Mouse (Mus musculus) heart, embryonic 15.5 days (tissue): ENCODE data around the gene Sez6. TPM values are rescaled to one million over a fixed set of nuclear protein-coding genes. Genes with fewer than 3 reads are reported as not detected.
A peak's percentile ranks its signal among the peaks of the same experiment; 100 is the strongest.

Experiments used
- ATAC-seq: fragments of 200-750 bp; cut with Nextera tagmentation; replicated peaks from 2 replicates; pipeline ENCODE4 v1.8.0; 2017; ENCODE audit warnings: low read depth, moderate TSS enrichment; ENCODE audit not compliant: insufficient number of reproducible peaks, insufficient read depth, low FRiP score
- H3K27ac ChIP-seq: fragments of 300-500 bp; sonication (generic); 2 replicates; pipeline ENCODE4 v1.5.1; 2015; ENCODE audit warnings: mild to moderate bottlenecking, inconsistent platforms
- H3K27me3 ChIP-seq: fragments of 300-500 bp; sonication (generic); 2 replicates; pipeline ENCODE4 v1.6.1; 2015; ENCODE audit warnings: inconsistent platforms
- H3K36me3 ChIP-seq: fragments of 300-500 bp; sonication (generic); 2 replicates; pipeline ENCODE4 v1.6.1; 2015; ENCODE audit warnings: mild to moderate bottlenecking, inconsistent platforms
- H3K4me1 ChIP-seq: fragments of 300-500 bp; sonication (generic); replicated peaks from 2 replicates; pipeline ENCODE4 v1.6.1; 2015; ENCODE audit warnings: inconsistent platforms
- H3K4me2 ChIP-seq: fragments of 300-500 bp; sonication (generic); 2 replicates; pipeline ENCODE4 v1.6.1; 2015; ENCODE audit warnings: inconsistent platforms, mild to moderate bottlenecking, moderate library complexity
- H3K4me3 ChIP-seq: fragments of 300-500 bp; sonication (generic); 2 replicates; pipeline ENCODE4 v1.5.1; 2015; ENCODE audit warnings: mild to moderate bottlenecking, inconsistent platforms
- H3K9ac ChIP-seq: fragments of 300-500 bp; sonication (generic); 2 replicates; pipeline ENCODE4 v1.6.1; 2015; ENCODE audit warnings: mild to moderate bottlenecking, inconsistent platforms
- H3K9me3 ChIP-seq: fragments of 300-500 bp; sonication (generic); replicated peaks from 2 replicates; pipeline ENCODE4 v1.6.1; 2016; ENCODE audit warnings: inconsistent platforms
- WGBS: fragments of 180-500 bp; shearing (Covaris S2); methylation state at CpG from one replicate; pipeline ENCODE4 v1.1.7; 2015; ENCODE audit warnings: mixed read lengths; 5-methylcytosine and 5-hydroxymethylcytosine counted together
- polyA plus RNA-seq: library from polyadenylated mRNA; unstranded; fragments of >200 nt; fragmentation: Nextera tagmentation; extraction: Ambion mirVana; gene quantifications from 2 replicates; pipeline ENCODE4 v1.2.1, GENCODE M21; 2015

Gene Sez6
- polyA plus RNA-seq, 1 experiment from 2014 or later = 0.05 TPM

- Histone ChIP-seq H3K4me2 (no peak overlapping the region), H3K9ac (no peak overlapping the region), H3K4me1 (peaks cover 16% of the 10 kb centered on the region), H3K27me3 (peaks cover 54% of the 10 kb centered on the region), H3K9me3 (no peaks in the 10 kb centered on the region), H3K36me3 (no peaks in the 10 kb centered on the region), H3K4me3 (no peak overlapping the region), H3K27ac (no peak overlapping the region)
- ATAC-seq = no peak
- 70% methylated on average over 4 of the region's 4 CpGs for WGBS
These were observed 38.2 kb downstream of the Sez6 start for GRCm38 (mm10) chr11:77968786-77969185.

- Histone ChIP-seq H3K4me2 (no peak overlapping the region), H3K36me3 (no peaks in the 10 kb centered on the region), H3K27ac (no peak overlapping the region), H3K9ac (no peak overlapping the region), H3K4me1 (peaks cover 3% of the 10 kb centered on the region), H3K9me3 (no peaks in the 10 kb centered on the region), H3K27me3 (peaks cover 70% of the 10 kb centered on the region), H3K4me3 (no peak overlapping the region)
- ATAC-seq = no peak
- WGBS = 71% methylated on average over 6 of the region's 6 CpGs
These were observed 40.1 kb downstream of the Sez6 start for GRCm38 (mm10) chr11:77970718-77971117.

DNA sequence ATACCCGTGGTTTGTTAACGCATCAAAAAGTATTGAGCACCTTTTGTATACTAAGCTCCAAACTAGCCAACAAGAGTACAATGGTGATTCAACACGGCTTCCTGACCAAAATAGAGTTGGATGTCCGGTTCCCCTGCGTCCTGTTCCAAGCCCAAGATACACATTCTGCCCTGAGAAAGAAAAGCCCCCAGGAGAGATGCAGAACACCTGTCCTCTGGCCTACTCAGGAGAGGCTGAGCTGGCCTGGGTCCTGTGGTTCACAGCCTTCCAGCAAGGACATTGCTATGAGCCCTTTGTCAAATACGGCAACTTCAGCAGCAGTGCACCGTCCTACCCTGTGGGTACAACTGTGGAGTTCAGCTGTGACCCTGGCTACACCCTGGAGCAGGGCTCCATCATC lies 42.9 kb downstream of the Sez6 start:
- Histone ChIP-seq H3K27ac (no peak overlapping the region), H3K4me3 (no peak overlapping the region), H3K36me3 (no peaks in the 10 kb centered on the region), H3K4me2 (no peak overlapping the region), H3K27me3 (peaks cover 77% of the 10 kb centered on the region), H3K9ac (no peak overlapping the region), H3K9me3 (no peaks in the 10 kb centered on the region), H3K4me1 (no peaks in the 10 kb centered on the region)
- 82% methylated on average over 7 of the region's 7 CpGs for WGBS
- no peak for ATAC-seq

DNA sequence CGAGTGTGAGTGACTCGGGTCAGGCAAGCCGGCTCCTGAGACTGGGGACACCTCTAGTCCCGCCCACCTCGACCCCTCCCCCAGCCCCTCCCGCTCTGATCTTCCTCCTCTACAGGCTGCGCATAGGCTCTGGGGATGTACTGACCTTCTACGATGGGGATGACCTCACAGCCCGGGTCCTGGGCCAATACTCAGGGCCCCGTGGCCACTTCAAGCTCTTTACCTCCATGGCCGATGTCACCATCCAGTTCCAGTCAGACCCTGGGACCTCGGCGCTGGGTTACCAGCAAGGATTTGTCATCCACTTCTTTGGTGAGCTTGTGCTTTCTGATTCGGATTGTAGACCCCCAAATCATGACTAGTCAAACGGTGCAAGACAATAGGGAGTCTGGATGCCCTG lies 43.7 kb downstream of the Sez6 start:
- no peaks in the 10 kb centered on the region for H3K9me3 ChIP-seq
- no peaks in the 10 kb centered on the region for H3K4me1 ChIP-seq
- H3K36me3 ChIP-seq = no peaks in the 10 kb centered on the region
- H3K4me3 ChIP-seq = no peak overlapping the region
- no peak overlapping the region for H3K4me2 ChIP-seq
- 30% methylated on average over 15 of the region's 15 CpGs for WGBS
- H3K27me3 ChIP-seq = peaks cover 78% of the 10 kb centered on the region
- H3K27ac ChIP-seq = no peak overlapping the region
- no peak for ATAC-seq
- no peak overlapping the region for H3K9ac ChIP-seq

DNA sequence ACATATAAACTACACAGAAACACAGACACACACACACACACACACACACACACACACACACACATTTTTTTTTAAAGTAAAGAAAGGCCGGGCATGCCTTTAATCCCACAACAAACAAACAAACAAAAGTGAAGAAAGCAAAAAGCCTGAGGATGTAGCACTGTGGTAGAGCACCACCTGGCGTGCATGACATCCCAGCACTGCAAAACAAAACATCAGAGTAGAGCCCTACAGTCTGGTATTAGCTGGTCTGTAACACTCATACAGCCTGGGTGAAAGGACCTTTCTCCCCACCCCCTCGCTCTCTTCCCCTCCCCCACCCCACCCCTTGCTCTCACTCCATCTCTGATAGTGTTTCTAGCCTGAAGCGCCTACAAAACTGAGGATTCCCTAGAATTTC lies 45.3 kb downstream of the Sez6 start:
- 32% methylated on average over 4 of the region's 4 CpGs for WGBS
- Histone ChIP-seq H3K4me2 (no peak overlapping the region), H3K27me3 (peaks cover 73% of the 10 kb centered on the region), H3K27ac (no peak overlapping the region), H3K4me1 (no peaks in the 10 kb centered on the region), H3K9me3 (no peaks in the 10 kb centered on the region), H3K4me3 (no peak overlapping the region), H3K36me3 (no peaks in the 10 kb centered on the region), H3K9ac (no peak overlapping the region)
- ATAC-seq = no peak

DNA sequence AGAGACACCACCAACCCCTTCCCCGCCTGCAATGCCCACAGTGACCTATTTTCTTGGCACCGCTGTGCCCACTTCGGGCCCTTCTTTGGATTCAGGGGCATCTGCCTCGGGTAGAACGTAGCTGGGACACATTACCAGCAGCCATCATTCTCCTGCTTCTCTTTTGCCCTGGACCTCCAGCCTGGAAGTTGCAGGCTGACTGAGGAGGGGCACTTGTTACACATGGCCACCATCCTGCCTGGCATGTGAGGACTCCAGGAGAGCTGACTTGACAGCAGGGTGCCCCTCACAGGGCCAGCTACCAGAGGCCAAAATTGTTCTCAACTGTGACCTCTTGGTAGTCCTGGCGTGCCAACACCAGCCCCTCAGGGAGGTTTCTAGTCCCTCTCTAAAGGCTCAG lies 47.6 kb downstream of the Sez6 start:
- 70% methylated on average over 6 of the region's 6 CpGs for WGBS
- peaks cover 3% of the 10 kb centered on the region; the same call in 1 of the 2 replicates for H3K4me1 ChIP-seq
- no peak overlapping the region for H3K27ac ChIP-seq
- no peak overlapping the region for H3K4me3 ChIP-seq
- H3K4me2 ChIP-seq = no peak overlapping the region
- no peak overlapping the region for H3K9ac ChIP-seq
- H3K27me3 ChIP-seq = peaks cover 55% of the 10 kb centered on the region
- no peak for ATAC-seq
- no peaks in the 10 kb centered on the region for H3K9me3 ChIP-seq
- no peaks in the 10 kb centered on the region for H3K36me3 ChIP-seq

- H3K36me3 ChIP-seq = no peaks in the 10 kb centered on the region
- 74% methylated on average over 8 of the region's 8 CpGs for WGBS
- H3K4me2 ChIP-seq = no peak overlapping the region
- no peak overlapping the region for H3K9ac ChIP-seq
- H3K9me3 ChIP-seq = no peaks in the 10 kb centered on the region
- H3K4me3 ChIP-seq = no peak overlapping the region
- no peak for ATAC-seq
- peaks cover 43% of the 10 kb centered on the region for H3K27me3 ChIP-seq
- H3K27ac ChIP-seq = no peak overlapping the region
- peaks cover 3% of the 10 kb centered on the region; the same call in 1 of the 2 replicates for H3K4me1 ChIP-seq
These were observed 48.7 kb downstream of the Sez6 start for GRCm38 (mm10) chr11:77979221-77979809.

GRCm38 (mm10) chr11:77980281-77981204 lies 49.9 kb downstream of the Sez6 start:
- Histone ChIP-seq H3K4me3 (no peak overlapping the region), H3K36me3 (no peaks in the 10 kb centered on the region), H3K9me3 (no peaks in the 10 kb centered on the region), H3K9ac (no peak overlapping the region), H3K27me3 (peaks cover 31% of the 10 kb centered on the region), H3K4me2 (peak overlapping the region; percentile 73; the same call in 1 of the 2 replicates), H3K4me1 (peaks cover 10% of the 10 kb centered on the region), H3K27ac (no peak overlapping the region)
- 30% methylated on average over 11 of the region's 11 CpGs for WGBS
- no peak for ATAC-seq

GRCm38 (mm10) chr11:77981609-77982440 lies 51.2 kb downstream of the Sez6 start:
- H3K9me3 ChIP-seq = no peaks in the 10 kb centered on the region
- peak overlapping the region; percentile 99 for H3K27ac ChIP-seq
- H3K4me3 ChIP-seq = peak overlapping the region; percentile 100
- ATAC-seq = peak; percentile 84
- H3K36me3 ChIP-seq = 0 out of 2 replicates have a peak, but pooled peaks cover 7% of the 10 kb centered on the region
- peaks cover 15% of the 10 kb centered on the region for H3K4me1 ChIP-seq
- peak overlapping the region; percentile 73 for H3K4me2 ChIP-seq
- H3K9ac ChIP-seq = peak overlapping the region; percentile 52
- H3K27me3 ChIP-seq = peaks cover 21% of the 10 kb centered on the region
- WGBS = under 1% methylated on average over 29 of the region's 29 CpGs

DNA sequence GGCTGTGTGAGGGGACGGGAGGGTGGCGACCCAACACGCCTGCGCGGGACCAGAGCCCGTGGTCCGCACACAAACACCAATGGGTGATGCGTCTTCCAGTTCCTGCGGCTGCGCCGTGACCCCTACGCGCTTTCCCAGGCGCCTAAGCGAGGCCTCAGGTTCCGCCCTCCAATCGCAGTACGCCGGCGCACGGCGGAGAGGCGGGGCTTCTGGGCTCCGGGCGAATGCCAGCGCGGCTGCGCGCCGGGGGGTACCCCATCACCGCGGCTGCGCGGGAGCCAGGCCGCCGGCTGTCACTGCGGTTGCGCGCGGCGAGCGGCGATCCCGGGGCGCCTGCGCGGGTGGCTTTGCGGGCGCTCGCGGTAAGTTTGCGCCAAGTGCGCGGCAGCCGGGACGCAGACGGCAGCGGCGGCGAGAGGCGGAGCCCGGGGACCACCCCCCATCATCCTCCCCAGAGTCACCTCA lies 51.9 kb downstream of the Sez6 start, which contains the start of gene Phf12:
Phf12 (plus strand) TSS at position 314 of the 465 bp plus-strand sequence.
- H3K4me2 ChIP-seq = peak within 1 kb of the TSS; percentile 90
- peaks cover 16% of the 10 kb centered on the region for H3K27me3 ChIP-seq
- peak within 1 kb of the TSS; percentile 99 for H3K27ac ChIP-seq
- H3K4me1 ChIP-seq = peaks cover 15% of the 10 kb centered on the region
- ATAC-seq = peak; percentile 94
- no peaks in the 10 kb centered on the region for H3K9me3 ChIP-seq
- H3K9ac ChIP-seq = peak within 1 kb of the TSS; percentile 99
- 0% methylated on average over 57 of the region's 62 CpGs for WGBS
- 0 out of 2 replicates have a peak, but pooled peaks cover 10% of the 10 kb centered on the region for H3K36me3 ChIP-seq
- peak within 1 kb of the TSS; percentile 100 for H3K4me3 ChIP-seq
